Mouse (Mus musculus) megakaryocyte, embryonic 14.5 days (primary cell): ENCODE results near the gene Cenpn.

Source experiments
- FLI1 ChIP-seq: IDR thresholded peaks from 2 replicates; pipeline ENCODE4 v1.6.1; 2012; ENCODE audit warnings: low read length, inconsistent platforms, mixed read lengths
- GATA1 ChIP-seq: IDR thresholded peaks from 3 replicates; pipeline ENCODE4 v1.6.1; 2012; ENCODE audit warnings: mixed read lengths, low read length, inconsistent platforms, borderline replicate concordance

- TF ChIP-seq GATA1 = no peak
- no peak for TF ChIP-seq FLI1
Measured at GRCm38 (mm10) chr8:116975066-116975465, 53.5 kb downstream of the Cenpn start.
